Comparison of ENCODE assay signal across 19 mouse cellular contexts in the genomic region with DNA sequence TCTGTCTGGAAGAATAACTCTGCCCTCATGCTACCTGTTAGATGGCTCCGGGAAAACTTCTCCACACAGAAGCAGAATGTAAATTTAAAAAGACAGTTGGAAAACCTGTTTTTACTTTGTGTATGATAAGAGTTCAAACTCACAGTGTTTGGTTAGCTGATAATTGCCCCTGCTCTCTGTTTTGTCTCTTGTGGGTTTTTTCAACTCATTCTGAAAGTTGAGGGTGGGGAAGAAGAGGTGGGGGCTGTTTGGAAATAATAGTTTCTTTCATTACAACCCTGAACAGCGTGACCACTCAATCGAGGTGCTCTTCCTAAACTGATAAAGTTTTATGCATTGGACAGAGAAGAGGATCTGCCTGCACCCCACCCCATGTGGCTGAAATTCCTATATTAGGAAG.
DNase-seq lines count a peak whose midpoint lies in the region; ATAC-seq and TF ChIP-seq lines count a peak whose summit lies in the region.
"Had no signal": no experiment of that assay in that cellular context is flagged by ENCODE, and none has a peak within 500 bp of the region (broad histone marks: within the 10 kb centered on the region; RNA-seq: fewer than 3 reads in every experiment).

No protein-coding gene starts in this region.

- no peak overlapping the region for H3K4me3 ChIP-seq in midbrain, embryonic 11.5 days (ENCODE audit: low read depth, low read length)
- H3K4me3 ChIP-seq in midbrain, postnatal 0 days (ENCODE audit: low read depth, low read length): no peak overlapping the region
- H3K4me3 ChIP-seq in CH12.LX (replicated peaks in 1 of 3; ENCODE audit: low read depth in 2 of 3, low read length in 2 of 3, poor library complexity in 1 of 3): no peak overlapping the region

- H3K27me3 ChIP-seq in midbrain, embryonic 11.5 days (ENCODE audit: control insufficient read depth, insufficient read depth, low read length): no peaks in the 10 kb centered on the region
- H3K27me3 ChIP-seq in midbrain, postnatal 0 days (ENCODE audit: insufficient read depth, low read length): no peaks in the 10 kb centered on the region
- no peaks in the 10 kb centered on the region for H3K27me3 ChIP-seq in CH12.LX (replicated peaks)

- no peak for TF ChIP-seq RAD21 in CH12.LX (IDR thresholded peaks at IDR 0.05; ENCODE audit: low read depth, low read length)

- ATAC-seq in midbrain, embryonic 11.5 days (ENCODE audit: low FRiP score): no peak
- ATAC-seq in midbrain, postnatal 0 days (ENCODE audit: low FRiP score): no peak
- ATAC-seq: activated CD4-positive, CD25-positive, alpha-beta regulatory T cell, adult 4 months; CD4-positive, CD25-positive, alpha-beta regulatory T cell, adult 4 months; Patski had no signal

- no peaks in the 10 kb centered on the region for H3K36me3 ChIP-seq in midbrain, embryonic 11.5 days (ENCODE audit: control insufficient read depth, insufficient read depth, low read length)
- H3K36me3 ChIP-seq in midbrain, postnatal 0 days (ENCODE audit: insufficient read depth, low read length): no peaks in the 10 kb centered on the region
- no peaks in the 10 kb centered on the region for H3K36me3 ChIP-seq in CH12.LX (replicated peaks in 1 of 2; ENCODE audit: control insufficient read depth in 1 of 2, insufficient read depth in 1 of 2, low read length in 1 of 2)
- H3K36me3 ChIP-seq: G1E had no signal

- H3K79me2 ChIP-seq in CH12.LX (replicated peaks; ENCODE audit: control insufficient read depth, extremely low read depth, insufficient read depth, poor library complexity, severe bottlenecking): no peaks in the 10 kb centered on the region

- TF ChIP-seq CTCF in midbrain, postnatal 0 days (IDR thresholded peaks at IDR 0.05): no peak
- no peak for TF ChIP-seq CTCF in CH12.LX (conservative IDR thresholded peaks at IDR 0.05 in 1 of 2, IDR thresholded peaks at IDR 0.05 in 1 of 2; ENCODE audit: low read depth in 2 of 2, low read length in 2 of 2)

- TF ChIP-seq EP300 in CH12.LX (IDR thresholded peaks at IDR 0.05; ENCODE audit: low read length): peak; percentile 38; the same call in 1 of the 2 replicates

- dilution Hi-C loops in CH12.LX (cut with MboI; ENCODE audit: extremely low pct_ligation_motif_present, extremely low pct_unique_long_range_greater_than_20kb, low sequenced_read_pairs): no loop called here

- in situ Hi-C loops in CH12.LX (cut with MboI; ENCODE audit: low pct_ligation_motif_present, low pct_unique_long_range_greater_than_20kb, low sequenced_read_pairs): no loop called here

- DNase-seq in midbrain, embryonic 11.5 days (ENCODE audit: low spot score, missing footprints): peak; percentile 19
- no peak for DNase-seq in midbrain, postnatal 0 days (ENCODE audit: low spot score)
- DNase-seq in CH12.LX (ENCODE audit: extremely low read depth): peak; percentile 7
- no peak for DNase-seq in cerebellum, postnatal 36 days
- DNase-seq: adrenal gland, adult 2 months; adrenal gland, adult 8-10 months; adrenal gland, postnatal 10 days; adrenal gland, postnatal 14 days; adrenal gland, postnatal 25 days; adrenal gland, postnatal 36 days; B cell, adult 2 months; cerebellum, adult 11 months; cerebellum, adult 11-12 months; cerebellum, adult 18-20 months; cerebellum, adult 2 months had no signal

- no peaks in the 10 kb centered on the region for H3K4me1 ChIP-seq in midbrain, embryonic 11.5 days (ENCODE audit: control insufficient read depth, insufficient read depth, low read length)
- H3K4me1 ChIP-seq in midbrain, postnatal 0 days (ENCODE audit: insufficient read depth, low read length): no peaks in the 10 kb centered on the region
- peaks cover 2 to 11% of the 10 kb centered on the region in 2 experiments; a peak in 2 of 4 replicates for H3K4me1 ChIP-seq in CH12.LX (ENCODE audit: control insufficient read depth in 1 of 2, insufficient read depth in 2 of 2)

- H3K4me2 ChIP-seq in midbrain, embryonic 11.5 days: no peak overlapping the region
- H3K4me2 ChIP-seq in midbrain, postnatal 0 days (ENCODE audit: low read depth, low read length, poor library complexity, severe bottlenecking): no peak overlapping the region
- H3K4me2 ChIP-seq in CH12.LX (ENCODE audit: insufficient read depth, low read depth, poor library complexity, severe bottlenecking): peak overlapping the region; percentile 45; the same call in 1 of the 2 replicates

- H3K27ac ChIP-seq in midbrain, embryonic 11.5 days (ENCODE audit: low read depth, low read length): no peak overlapping the region
- no peak overlapping the region for H3K27ac ChIP-seq in midbrain, postnatal 0 days (ENCODE audit: low read depth, low read length)
- H3K27ac ChIP-seq in CH12.LX (ENCODE audit: insufficient read depth, low read depth): no peak overlapping the region

- WGBS in midbrain, embryonic 11.5 days: 81% methylated on average over 3 of the region's 3 CpGs
- 70% methylated on average over 3 of the region's 3 CpGs for WGBS in midbrain, postnatal 0 days

- no peak for TF ChIP-seq POLR2A in CH12.LX (IDR thresholded peaks at IDR 0.05; ENCODE audit: low read depth, low read length)

- H3K9ac ChIP-seq in midbrain, embryonic 11.5 days (ENCODE audit: low read length): no peak overlapping the region
- H3K9ac ChIP-seq in midbrain, postnatal 0 days (replicated peaks; ENCODE audit: low read length, poor library complexity, severe bottlenecking): no peak overlapping the region
- no peak overlapping the region for H3K9ac ChIP-seq in CH12.LX (ENCODE audit: insufficient read depth, low read depth)

- H3K9me3 ChIP-seq in midbrain, embryonic 11.5 days (ENCODE audit: control insufficient read depth, low read length): no peaks in the 10 kb centered on the region
- no peaks in the 10 kb centered on the region for H3K9me3 ChIP-seq in midbrain, postnatal 0 days (ENCODE audit: low read length)
- H3K9me3 ChIP-seq in CH12.LX (replicated peaks; ENCODE audit: low read length): no peaks in the 10 kb centered on the region
- H3K9me3 ChIP-seq: G1E had no signal

TF ChIP-seq in CH12.LX, 34 proteins besides CTCF, POLR2A, EP300 and RAD21:
- TF ChIP-seq MAX (IDR thresholded peaks at IDR 0.05; ENCODE audit: low read length) (no peak), ZNF384 (IDR thresholded peaks at IDR 0.05; ENCODE audit: low read depth, low read length) (no peak), ELF1 (IDR thresholded peaks at IDR 0.05; ENCODE audit: low read depth, low read length) (no peak), NELFE (IDR thresholded peaks at IDR 0.05; ENCODE audit: low read depth, low read length) (no peak), POLR2AphosphoS2 (IDR thresholded peaks at IDR 0.05; ENCODE audit: low read depth, low read length) (no peak), JUND (conservative IDR thresholded peaks at IDR 0.05; ENCODE audit: low read depth, low read length) (0 out of 2 replicates have a peak, but pooled peaks have one; percentile 36), JUN (IDR thresholded peaks at IDR 0.05; ENCODE audit: insufficient read depth, low read depth, low read length) (no peak), TBP (conservative IDR thresholded peaks at IDR 0.05; ENCODE audit: low read depth, low read length) (no peak), ETS1 (conservative IDR thresholded peaks at IDR 0.05; ENCODE audit: low read depth, low read length) (no peak), USF2 (conservative IDR thresholded peaks at IDR 0.05; ENCODE audit: low read depth, low read length) (no peak), GABPA (IDR thresholded peaks at IDR 0.05; ENCODE audit: insufficient replicate concordance, low read depth, low read length) (no peak), MEF2A (IDR thresholded peaks at IDR 0.05; ENCODE audit: borderline replicate concordance, low read depth, low read length) (no peak), MAZ (IDR thresholded peaks at IDR 0.05; ENCODE audit: low read depth, low read length) (peak; percentile 60; the same call in 1 of the 2 replicates), IRF4 (IDR thresholded peaks at IDR 0.05; ENCODE audit: low read depth, low read length) (peak; percentile 82), PAX5 (IDR thresholded peaks at IDR 0.05; ENCODE audit: low read length) (no peak), NRF1 (IDR thresholded peaks at IDR 0.05; ENCODE audit: low read depth, low read length) (no peak), TCF12 (IDR thresholded peaks at IDR 0.05; ENCODE audit: low read depth, low read length) (no peak), ZC3H11A (IDR thresholded peaks at IDR 0.05; ENCODE audit: low read depth, low read length) (no peak), CHD2 (IDR thresholded peaks at IDR 0.05; ENCODE audit: low read length) (no peak), USF1 (IDR thresholded peaks at IDR 0.05; ENCODE audit: low read depth, low read length) (no peak), HCFC1 (IDR thresholded peaks at IDR 0.05; ENCODE audit: low read depth, low read length) (no peak), UBTF (IDR thresholded peaks at IDR 0.05; ENCODE audit: low read depth, low read length) (no peak), ZKSCAN1 (IDR thresholded peaks at IDR 0.05; ENCODE audit: borderline replicate concordance, low read depth, low read length) (no peak), BHLHE40 (IDR thresholded peaks at IDR 0.05; ENCODE audit: low read depth, low read length) (peak; percentile 8; the same call in 1 of the 2 replicates)
TF ChIP-seq in CH12.LX: peak in this region for 4.

Comparison
In these comparisons a context has a peak if more than half of its experiments do, and no peak if none do; other contexts are left out.
1. DNase-seq: peak in midbrain, embryonic 11.5 days (single experiment) and CH12.LX (single experiment); none in midbrain, postnatal 0 days (single experiment) and cerebellum, postnatal 36 days (0 of 2).